Mouse (Mus musculus) neural tube, embryonic 14.5 days (tissue): ENCODE measurements around the gene Bank1. TPM values are rescaled to one million over a fixed set of nuclear protein-coding genes. Genes with fewer than 3 reads are reported as not detected.

ENCODE experiments used
- ATAC-seq: fragments of 200-750 bp; cut with Nextera tagmentation; 2 replicates; pipeline ENCODE4 v1.8.0; 2017; ENCODE audit warnings: low read depth, mild to moderate bottlenecking, moderate TSS enrichment, moderate library complexity
- H3K27ac ChIP-seq: fragments of 300-500 bp; sonication (generic); 2 replicates; pipeline ENCODE4 v1.5.1; 2014; ENCODE audit warnings: low read depth, mild to moderate bottlenecking, control low read depth, low read length, moderate library complexity, mixed read lengths
- H3K27me3 ChIP-seq: fragments of 300-500 bp; sonication (generic); 2 replicates; pipeline ENCODE4 v1.6.1; 2014; ENCODE audit warnings: low read length; ENCODE audit not compliant: control insufficient read depth, insufficient read depth
- H3K36me3 ChIP-seq: fragments of 300-500 bp; sonication (generic); 2 replicates; pipeline ENCODE4 v1.6.1; 2014; ENCODE audit warnings: low read length, mixed read lengths; ENCODE audit not compliant: control insufficient read depth, insufficient read depth
- H3K4me1 ChIP-seq: fragments of 300-500 bp; sonication (generic); 2 replicates; pipeline ENCODE4 v1.6.1; 2014; ENCODE audit warnings: low read length; ENCODE audit not compliant: control insufficient read depth, insufficient read depth
- H3K4me2 ChIP-seq: fragments of 300-500 bp; sonication (generic); 2 replicates; pipeline ENCODE4 v1.6.1; 2014; ENCODE audit warnings: mild to moderate bottlenecking, low read depth, low read length, control low read depth
- H3K4me3 ChIP-seq: fragments of 300-500 bp; sonication (generic); 2 replicates; pipeline ENCODE4 v1.5.1; 2014; ENCODE audit warnings: low read depth, low read length, control low read depth, mixed read lengths
- H3K9ac ChIP-seq: fragments of 300-500 bp; sonication (generic); replicated peaks from 2 replicates; pipeline ENCODE4 v1.6.1; 2014; ENCODE audit warnings: low read depth, mild to moderate bottlenecking, control low read depth, low read length, mixed read lengths
- H3K9me3 ChIP-seq: fragments of 300-500 bp; sonication (generic); 2 replicates; pipeline ENCODE4 v1.6.1; 2016; ENCODE audit warnings: low read length; ENCODE audit not compliant: control insufficient read depth
- WGBS: fragments of 180-500 bp; shearing (Covaris S2); extraction: QIAGEN DNeasy Blood & Tissue Kit; methylation state at CpG from one replicate; pipeline ENCODE4 v1.1.7; 2014; 5-methylcytosine and 5-hydroxymethylcytosine counted together
- polyA plus RNA-seq: library from polyadenylated mRNA; unstranded; fragments of >200 nt; fragmentation: Nextera tagmentation; extraction: Ambion mirVana; gene quantifications from 2 replicates; pipeline ENCODE4 v1.2.1, GENCODE M21; 2014

Bank1 gene
- polyA plus RNA-seq, 1 experiment from 2014 or later, result 0.16 TPM

GRCm38 (mm10) chr3:136297355-136297754 is 28.5 kb downstream of the Bank1 start:
- no peak for ATAC-seq
- H3K27me3 ChIP-seq, result no peaks in the 10 kb centered on the region
- WGBS, result 72% methylated on average over 2 of the region's 2 CpGs

GRCm38 (mm10) chr3:136295250-136295649 is 30.6 kb downstream of the Bank1 start:
- Histone ChIP-seq H3K9ac (no peak overlapping the region), H3K27me3 (no peaks in the 10 kb centered on the region), H3K36me3 (no peaks in the 10 kb centered on the region), H3K9me3 (no peaks in the 10 kb centered on the region), H3K27ac (no peak overlapping the region), H3K4me1 (no peaks in the 10 kb centered on the region), H3K4me3 (no peak overlapping the region), H3K4me2 (no peak overlapping the region)
- WGBS, result 89% methylated on average over 2 of the region's 2 CpGs
- ATAC-seq, result no peak

More at GRCm38 (mm10) chr3:136297355-136297754, 28.5 kb downstream of the Bank1 start:
- no peaks in the 10 kb centered on the region for H3K9me3 ChIP-seq
- no peaks in the 10 kb centered on the region for H3K36me3 ChIP-seq
- H3K4me1 ChIP-seq, result no peaks in the 10 kb centered on the region
- no peak overlapping the region for H3K9ac ChIP-seq
- H3K4me3 ChIP-seq, result no peak overlapping the region
- H3K27ac ChIP-seq, result no peak overlapping the region
- no peak overlapping the region for H3K4me2 ChIP-seq

- 83% methylated on average over 2 of the region's 2 CpGs for WGBS
- Histone ChIP-seq H3K27ac (no peak overlapping the region), H3K9me3 (no peaks in the 10 kb centered on the region), H3K27me3 (no peaks in the 10 kb centered on the region), H3K9ac (no peak overlapping the region), H3K4me2 (no peak overlapping the region), H3K4me1 (no peaks in the 10 kb centered on the region), H3K36me3 (no peaks in the 10 kb centered on the region), H3K4me3 (no peak overlapping the region)
- ATAC-seq, result no peak
Measured at GRCm38 (mm10) chr3:136287883-136288282, 38.0 kb downstream of the Bank1 start.

- no peak overlapping the region for H3K27ac ChIP-seq
- ATAC-seq, result no peak
- H3K36me3 ChIP-seq, result no peaks in the 10 kb centered on the region
- no peak overlapping the region for H3K4me2 ChIP-seq
- 82% methylated on average over 8 of the region's 8 CpGs for WGBS
- H3K27me3 ChIP-seq, result no peaks in the 10 kb centered on the region
- no peak overlapping the region for H3K9ac ChIP-seq
- H3K4me1 ChIP-seq, result no peaks in the 10 kb centered on the region
- H3K9me3 ChIP-seq, result no peaks in the 10 kb centered on the region
- no peak overlapping the region for H3K4me3 ChIP-seq
Measured at GRCm38 (mm10) chr3:136264969-136265595, 60.8 kb downstream of the Bank1 start.

GRCm38 (mm10) chr3:136257761-136258160 is 68.1 kb downstream of the Bank1 start:
- no peak overlapping the region for H3K4me2 ChIP-seq
- H3K27ac ChIP-seq, result no peak overlapping the region
- H3K9ac ChIP-seq, result no peak overlapping the region
- ATAC-seq, result no peak
- no peaks in the 10 kb centered on the region for H3K27me3 ChIP-seq
- no peaks in the 10 kb centered on the region for H3K36me3 ChIP-seq
- H3K9me3 ChIP-seq, result no peaks in the 10 kb centered on the region
- no peaks in the 10 kb centered on the region for H3K4me1 ChIP-seq
- H3K4me3 ChIP-seq, result no peak overlapping the region
- WGBS, result 93% methylated on average over 3 of the region's 3 CpGs

GRCm38 (mm10) chr3:136254713-136255112 is 71.2 kb downstream of the Bank1 start:
- WGBS, result 67% methylated on average over 2 of the region's 2 CpGs
- H3K9ac ChIP-seq, result no peak overlapping the region
- ATAC-seq, result no peak
- no peaks in the 10 kb centered on the region for H3K4me1 ChIP-seq
- H3K36me3 ChIP-seq, result no peaks in the 10 kb centered on the region
- H3K27ac ChIP-seq, result no peak overlapping the region
- no peak overlapping the region for H3K4me3 ChIP-seq
- H3K27me3 ChIP-seq, result no peaks in the 10 kb centered on the region
- H3K4me2 ChIP-seq, result no peak overlapping the region
- H3K9me3 ChIP-seq, result no peaks in the 10 kb centered on the region

GRCm38 (mm10) chr3:136252820-136253219 is 73.0 kb downstream of the Bank1 start:
- Histone ChIP-seq H3K4me3 (no peak overlapping the region), H3K9me3 (no peaks in the 10 kb centered on the region), H3K4me2 (no peak overlapping the region), H3K36me3 (no peaks in the 10 kb centered on the region), H3K27me3 (no peaks in the 10 kb centered on the region), H3K9ac (no peak overlapping the region), H3K27ac (no peak overlapping the region), H3K4me1 (no peaks in the 10 kb centered on the region)
- ATAC-seq, result no peak
- 81% methylated on average over 4 of the region's 4 CpGs for WGBS

GRCm38 (mm10) chr3:136251578-136251977 is 74.3 kb downstream of the Bank1 start:
- Histone ChIP-seq H3K4me2 (no peak overlapping the region), H3K9ac (no peak overlapping the region), H3K9me3 (no peaks in the 10 kb centered on the region), H3K4me3 (no peak overlapping the region), H3K27me3 (no peaks in the 10 kb centered on the region), H3K4me1 (no peaks in the 10 kb centered on the region), H3K27ac (no peak overlapping the region), H3K36me3 (no peaks in the 10 kb centered on the region)
- no peak for ATAC-seq
- WGBS, result 96% methylated on average over 4 of the region's 4 CpGs

GRCm38 (mm10) chr3:136247331-136247730 is 78.5 kb downstream of the Bank1 start:
- no peak overlapping the region for H3K27ac ChIP-seq
- H3K4me1 ChIP-seq, result no peaks in the 10 kb centered on the region
- H3K9me3 ChIP-seq, result no peaks in the 10 kb centered on the region
- H3K9ac ChIP-seq, result no peak overlapping the region
- no peaks in the 10 kb centered on the region for H3K36me3 ChIP-seq
- H3K4me2 ChIP-seq, result no peak overlapping the region
- no peaks in the 10 kb centered on the region for H3K27me3 ChIP-seq
- 77% methylated on average over 5 of the region's 5 CpGs for WGBS
- H3K4me3 ChIP-seq, result no peak overlapping the region
- ATAC-seq, result no peak
